Mouse (Mus musculus) right cerebral cortex, postnatal 10 days (tissue): ENCODE data around the gene Teddm1b.

Experiments
- DNase-seq, 2 experiments: peaks; one replicate each; pipeline ENCODE4 v3.0.0; 2021; ENCODE audit warnings: low spot score in 2 of 2

Teddm1b gene

GRCm38 (mm10) chr1:153900860-153901730 is 26.9 kb downstream of the Teddm1b start:
- no peak for DNase-seq

DNA sequence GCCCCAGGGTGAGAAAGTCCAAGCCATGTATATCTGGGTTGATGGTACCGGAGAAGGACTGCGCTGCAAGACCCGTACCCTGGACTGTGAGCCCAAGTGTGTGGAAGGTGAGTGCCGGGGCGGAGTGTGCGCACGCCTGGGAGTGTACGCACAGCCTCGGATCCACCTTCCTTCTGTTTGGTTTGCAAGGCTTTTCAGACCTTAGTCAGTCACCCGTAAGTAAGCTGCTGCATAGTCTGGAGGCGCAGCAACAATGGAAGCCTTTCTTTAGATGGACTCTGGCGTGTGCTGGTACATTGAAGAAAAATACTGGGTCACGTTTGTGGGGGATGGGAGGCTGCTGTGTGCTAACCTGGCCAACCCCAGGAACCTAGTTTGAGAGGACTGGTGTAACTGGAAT is 28.9 kb downstream of the Teddm1b start:
- no peak for DNase-seq

- no peak for DNase-seq
Observed at GRCm38 (mm10) chr1:153904236-153904635, 30.1 kb downstream of the Teddm1b start.

DNA sequence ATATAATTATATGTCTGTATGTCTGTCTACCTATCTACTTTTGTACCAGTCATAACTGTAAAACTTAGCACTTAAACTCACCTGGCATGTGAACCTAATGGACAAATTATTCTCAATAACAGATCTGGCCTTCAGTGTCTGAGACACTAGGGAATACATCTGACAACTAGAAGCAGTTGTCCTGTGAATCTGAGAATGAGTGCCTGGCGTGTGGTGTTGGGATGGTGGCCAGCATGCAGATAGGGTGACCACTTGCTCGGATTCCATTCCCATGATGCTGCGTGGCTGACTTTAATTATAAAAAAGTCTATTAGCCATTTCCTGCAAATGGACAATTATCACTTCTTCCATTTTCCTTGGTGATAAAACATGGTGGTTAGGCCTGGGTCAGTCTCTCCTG is 31.7 kb downstream of the Teddm1b start:
- no peak for DNase-seq

DNA sequence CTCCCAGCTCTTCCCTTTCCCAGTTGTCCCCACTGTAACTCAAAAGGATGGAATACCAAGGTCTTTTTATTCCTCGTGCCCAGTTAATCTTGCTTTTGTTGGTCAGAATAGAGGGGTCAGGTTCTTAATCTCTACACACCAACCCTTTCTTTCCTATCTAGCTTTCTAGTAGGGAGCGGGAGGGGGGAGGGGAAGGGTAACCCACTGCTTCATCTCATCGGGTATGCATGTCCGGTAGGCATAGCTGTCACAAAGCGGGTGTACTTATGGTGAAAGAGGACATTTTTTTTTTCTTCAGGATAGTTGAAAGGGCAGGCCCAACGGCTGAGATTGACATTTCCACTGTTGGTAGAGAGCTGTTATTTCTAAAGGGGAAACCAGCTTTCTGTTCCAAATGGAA is 34.1 kb downstream of the Teddm1b start:
- DNase-seq, result no peak

GRCm38 (mm10) chr1:153908741-153909140 is 34.6 kb downstream of the Teddm1b start:
- DNase-seq, result no peak

- no peak for DNase-seq
Observed at GRCm38 (mm10) chr1:153909213-153909962, 35.2 kb downstream of the Teddm1b start.

DNA sequence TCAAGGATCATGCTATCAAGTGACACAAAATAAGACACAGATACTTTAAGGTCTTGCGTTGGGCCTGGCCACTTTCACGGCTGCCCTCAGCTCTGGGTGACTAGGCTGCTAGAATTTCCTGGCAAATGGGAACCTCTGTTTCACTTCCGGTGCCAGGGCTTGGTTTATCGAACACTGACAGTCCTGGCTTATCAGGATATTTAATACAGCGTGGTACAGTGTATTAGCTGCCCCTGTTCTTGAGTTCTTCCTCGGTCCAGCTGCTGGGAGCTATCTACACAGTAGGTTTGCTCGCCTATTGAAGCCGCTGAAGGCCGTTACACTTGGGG is 35.8 kb downstream of the Teddm1b start:
- DNase-seq, result no peak

- no peak for DNase-seq
Observed at GRCm38 (mm10) chr1:153910423-153910822, 36.3 kb downstream of the Teddm1b start.

- DNase-seq, result no peak
Observed at GRCm38 (mm10) chr1:153911276-153911795, 37.2 kb downstream of the Teddm1b start.

GRCm38 (mm10) chr1:153913869-153914268 is 39.7 kb downstream of the Teddm1b start:
- no peak for DNase-seq

GRCm38 (mm10) chr1:153918521-153919206 is 44.5 kb downstream of the Teddm1b start:
- no peak for DNase-seq

GRCm38 (mm10) chr1:153921642-153922041 is 47.5 kb downstream of the Teddm1b start:
- no peak for DNase-seq

GRCm38 (mm10) chr1:153922571-153923021 is 48.5 kb downstream of the Teddm1b start:
- no peak for DNase-seq

- DNase-seq, result no peak
Observed at GRCm38 (mm10) chr1:153924395-153925385, 50.5 kb downstream of the Teddm1b start.
